ENCODE assay signal across 11 mouse cellular contexts in the genomic region with DNA sequence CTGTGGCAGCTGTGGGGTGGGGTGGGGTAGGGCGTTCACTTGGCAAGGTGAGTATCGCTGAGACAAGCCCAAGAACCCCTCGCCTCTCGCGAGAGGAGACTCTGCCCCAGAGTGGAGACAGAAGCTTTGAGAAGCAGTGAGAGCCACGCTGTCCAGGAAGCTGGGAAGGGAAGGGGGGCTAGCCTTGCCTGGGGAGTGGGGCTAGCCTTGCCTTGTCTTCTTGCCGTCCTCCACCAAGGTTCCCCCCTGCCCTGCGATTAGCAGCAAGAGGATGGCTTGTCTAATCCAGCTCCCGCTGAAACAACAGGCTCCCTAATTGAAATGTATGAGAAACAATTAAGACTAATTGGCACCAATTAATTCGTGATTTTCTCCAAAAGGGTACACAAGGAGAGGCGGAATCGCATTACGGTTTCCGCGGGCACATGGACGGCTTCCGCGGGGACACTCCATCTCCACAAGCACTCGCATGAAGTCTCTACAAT.
DNase-seq lines count a peak whose midpoint lies in the region; ATAC-seq and TF ChIP-seq lines count a peak whose summit lies in the region.
"Had no signal": no experiment of that assay in that cellular context is flagged by ENCODE, and none has a peak within 500 bp of the region (broad histone marks: within the 10 kb centered on the region; RNA-seq: fewer than 3 reads in every experiment).

No protein-coding gene starts in this region.

- H3K4me1 ChIP-seq in ES-Bruce4 (ENCODE audit: control insufficient read depth, insufficient read depth, low read length), result no peaks in the 10 kb centered on the region
- H3K4me1 ChIP-seq in embryonic facial prominence, embryonic 14.5 days (ENCODE audit: control insufficient read depth, insufficient read depth, low read length), result peaks cover 26% of the 10 kb centered on the region
- H3K4me1 ChIP-seq in intestine, embryonic 15.5 days (replicated peaks), result peaks cover 33% of the 10 kb centered on the region

- TF ChIP-seq CTCF in layer of hippocampus, adult 2 months (conservative IDR thresholded peaks at IDR 0.05), result no peak
- TF ChIP-seq CTCF in ES-Bruce4 (IDR thresholded peaks at IDR 0.05; ENCODE audit: low read depth, low read length), result no peak

- DNase-seq in layer of hippocampus, adult 2 months (ENCODE audit: low spot score in 2 of 2), result peak; percentile 42 to 43
- DNase-seq in layer of hippocampus, postnatal 25 days (ENCODE audit: extremely low spot score in 1 of 2, low spot score in 1 of 2), result no peak
- peak; percentile 84 for DNase-seq in embryonic facial prominence, embryonic 14.5 days (ENCODE audit: low spot score)
- DNase-seq in cerebellum, adult 9-10 months, result no peak
- DNase-seq in urinary bladder, postnatal 36 days (ENCODE audit: low spot score in 2 of 2), result no peak
- DNase-seq in T-cell, adult 2 months (ENCODE audit: low spot score), result no peak
- DNase-seq: cerebellum, adult 18-20 months; kidney, postnatal 10 days had no signal

- no peak for TF ChIP-seq POLR2A in ES-Bruce4 (IDR thresholded peaks at IDR 0.05; ENCODE audit: insufficient read depth, low read length)

- peak overlapping the region; percentile 48; the same call in 1 of the 2 replicates for H3K27ac ChIP-seq in layer of hippocampus, adult 2 months
- no peak overlapping the region for H3K27ac ChIP-seq in ES-Bruce4 (ENCODE audit: insufficient read depth, low read length)
- no peak overlapping the region for H3K27ac ChIP-seq in embryonic facial prominence, embryonic 14.5 days (replicated peaks; ENCODE audit: low read depth, low read length)
- peak overlapping the region; percentile 81 for H3K27ac ChIP-seq in intestine, embryonic 15.5 days

- H3K9ac ChIP-seq in ES-Bruce4 (ENCODE audit: low read depth, poor library complexity, severe bottlenecking), result peak overlapping the region; percentile 24; the same call in 1 of the 2 replicates
- H3K9ac ChIP-seq in embryonic facial prominence, embryonic 14.5 days (ENCODE audit: low read depth, low read length), result no peak overlapping the region
- H3K9ac ChIP-seq in intestine, embryonic 15.5 days, result no peak overlapping the region

- no peak for TF ChIP-seq EP300 in ES-Bruce4 (IDR thresholded peaks at IDR 0.05; ENCODE audit: insufficient read depth, low read depth, low read length)

- WGBS in embryonic facial prominence, embryonic 14.5 days, result 23% methylated on average over 19 of the region's 19 CpGs
- WGBS in intestine, embryonic 15.5 days, result 45% methylated on average over 19 of the region's 19 CpGs

- H3K4me3 ChIP-seq in layer of hippocampus, adult 2 months, result no peak overlapping the region; the same call in 1 of the 2 replicates
- H3K4me3 ChIP-seq in ES-Bruce4 (ENCODE audit: low read depth, low read length), result peak overlapping the region; percentile 10; the same call in 1 of the 2 replicates
- no peak overlapping the region for H3K4me3 ChIP-seq in embryonic facial prominence, embryonic 14.5 days (ENCODE audit: low read depth, low read length)
- no peak overlapping the region for H3K4me3 ChIP-seq in intestine, embryonic 15.5 days (replicated peaks)

- H3K36me3 ChIP-seq in ES-Bruce4 (ENCODE audit: control insufficient read depth, insufficient read depth, low read length, poor library complexity, severe bottlenecking), result no peaks in the 10 kb centered on the region
- H3K36me3 ChIP-seq in embryonic facial prominence, embryonic 14.5 days (ENCODE audit: control insufficient read depth, insufficient read depth, low read length), result no peaks in the 10 kb centered on the region
- no peaks in the 10 kb centered on the region for H3K36me3 ChIP-seq in intestine, embryonic 15.5 days

- H3K27me3 ChIP-seq in ES-Bruce4 (ENCODE audit: control insufficient read depth, insufficient read depth, low read length, poor library complexity, severe bottlenecking), result no peaks in the 10 kb centered on the region
- H3K27me3 ChIP-seq in embryonic facial prominence, embryonic 14.5 days (replicated peaks; ENCODE audit: control insufficient read depth, insufficient read depth, low read length), result 0 out of 2 replicates have a peak, but pooled peaks cover 12% of the 10 kb centered on the region
- no peaks in the 10 kb centered on the region for H3K27me3 ChIP-seq in intestine, embryonic 15.5 days (replicated peaks)

- H3K9me3 ChIP-seq in ES-Bruce4 (replicated peaks; ENCODE audit: control insufficient read depth, insufficient read depth, low read length, poor library complexity, severe bottlenecking), result no peaks in the 10 kb centered on the region
- no peaks in the 10 kb centered on the region for H3K9me3 ChIP-seq in embryonic facial prominence, embryonic 14.5 days (ENCODE audit: control insufficient read depth, low read length)
- H3K9me3 ChIP-seq in intestine, embryonic 15.5 days, result no peaks in the 10 kb centered on the region

- ATAC-seq in embryonic facial prominence, embryonic 14.5 days (ENCODE audit: low read depth), result peak; percentile 77
- peak; percentile 84 for ATAC-seq in intestine, embryonic 15.5 days

- peak overlapping the region; percentile 29 for H3K4me2 ChIP-seq in embryonic facial prominence, embryonic 14.5 days (ENCODE audit: low read depth, low read length)
- H3K4me2 ChIP-seq in intestine, embryonic 15.5 days (replicated peaks), result peak overlapping the region; percentile 46; the same call in 1 of the 2 replicates
- H3K4me2 ChIP-seq: heart, embryonic 11.5 days had no signal

Comparison
In these comparisons a context has a peak if more than half of its experiments do, and no peak if none do; other contexts are left out.
1. DNase-seq: peak in layer of hippocampus, adult 2 months (2 of 2) and embryonic facial prominence, embryonic 14.5 days (single experiment); none in layer of hippocampus, postnatal 25 days (0 of 2), cerebellum, adult 9-10 months (single experiment), urinary bladder, postnatal 36 days (0 of 2) and T-cell, adult 2 months (single experiment).
2. H3K27ac ChIP-seq: peak in layer of hippocampus, adult 2 months (single experiment) and intestine, embryonic 15.5 days (single experiment); none in ES-Bruce4 (single experiment) and embryonic facial prominence, embryonic 14.5 days (single experiment).